Mouse (Mus musculus) C2C12 (cell line): ENCODE data around the gene S100a16.

Source experiments
- CTCF ChIP-seq: IDR thresholded peaks from one replicate; pipeline ENCODE4 v1.5.1; 2011; ENCODE audit not compliant: control insufficient read depth, insufficient read depth, insufficient read length
- MAX ChIP-seq: IDR thresholded peaks from one replicate; pipeline ENCODE4 v1.6.1; 2011; ENCODE audit warnings: mild to moderate bottlenecking, control low read depth
- MYOD1 ChIP-seq: IDR thresholded peaks from one replicate; pipeline ENCODE4 v1.6.1; 2011; ENCODE audit warnings: low read depth; ENCODE audit not compliant: control insufficient read depth, insufficient read length
- USF1 ChIP-seq: IDR thresholded peaks from one replicate; pipeline ENCODE4 v1.6.1; 2011; ENCODE audit warnings: low read depth, mild to moderate bottlenecking, control low read depth, moderate library complexity

GRCm38 (mm10) chr3:90585595-90585994 is 48.5 kb downstream of the S100a16 start:
- TF ChIP-seq CTCF = peak; percentile 65
- TF ChIP-seq USF1 = no peak
- TF ChIP-seq MAX = peak; percentile 71
- peak; percentile 68 for TF ChIP-seq MYOD1
